Mouse (Mus musculus): ENCODE data around the gene Gm10192. TPM values are rescaled to one million over a fixed set of nuclear protein-coding genes. Genes with fewer than 3 reads are reported as not detected.

Gene Gm10192
- polyA plus RNA-seq (2014; fragmentation: Illumina TruSeq; extraction: RNeasy Lipid Tissue Mini Kit (QIAGEN cat#74804); ENCODE audit: low read depth, low replicate concordance) = not detected

DNA sequence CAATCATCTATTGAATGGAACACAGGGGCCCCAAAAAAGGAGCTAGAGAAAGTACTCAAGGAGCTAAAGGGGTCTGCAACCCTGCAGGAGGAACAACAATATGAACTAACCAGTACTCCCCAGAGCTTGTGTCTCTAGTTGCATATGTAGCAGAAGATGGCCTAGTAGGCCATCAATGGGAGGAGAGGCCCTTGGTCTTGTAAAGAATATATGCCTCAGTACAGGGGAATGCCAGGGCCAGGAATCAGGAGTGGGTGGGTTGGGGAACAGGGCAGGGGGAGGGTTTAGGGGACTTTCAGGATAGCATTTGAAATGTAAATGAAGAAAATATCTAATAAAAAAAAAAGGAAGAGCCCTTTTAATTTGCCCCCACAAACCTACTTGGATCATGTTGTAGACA is at the start of gene Gm10192:
TSS of gene Gm10192 (minus strand) at position 101 of the 400 bp plus-strand sequence.

